Mouse (Mus musculus) CH12.LX (cell line): ENCODE measurements around the gene Vmac.

Source experiments
- CTCF ChIP-seq, 2 experiments: IDR thresholded peaks in 1 of 2; conservative IDR thresholded peaks in 1 of 2; 2 replicates each; pipeline ENCODE4 v1.5.1; 2011 to 2012; ENCODE audit warnings: low read depth in 2 of 2, low read length in 2 of 2, improper control_type of control experiment in 1 of 2, inconsistent platforms in 1 of 2, mild to moderate bottlenecking in 1 of 2, moderate library complexity in 1 of 2
- ELF1 ChIP-seq: IDR thresholded peaks from 2 replicates; pipeline ENCODE4 v1.6.1; 2014; ENCODE audit warnings: low read depth, mild to moderate bottlenecking, inconsistent platforms, low read length, improper control_type of control experiment
- EP300 ChIP-seq: IDR thresholded peaks from 2 replicates; pipeline ENCODE4 v1.6.1; 2011; ENCODE audit warnings: low read length, improper control_type of control experiment
- MAFK ChIP-seq: IDR thresholded peaks from 2 replicates; pipeline ENCODE4 v1.6.1; 2011; ENCODE audit warnings: low read length, improper control_type of control experiment; ENCODE audit not compliant: insufficient replicate concordance
- MEF2A ChIP-seq: IDR thresholded peaks from 2 replicates; pipeline ENCODE4 v1.6.1; 2014; ENCODE audit warnings: low read depth, mild to moderate bottlenecking, inconsistent platforms, low read length, improper control_type of control experiment, borderline replicate concordance
- UBTF ChIP-seq: IDR thresholded peaks from 2 replicates; pipeline ENCODE4 v1.6.1; 2012; ENCODE audit warnings: low read depth, mild to moderate bottlenecking, inconsistent platforms, low read length, improper control_type of control experiment, moderate library complexity
- ZKSCAN1 ChIP-seq: IDR thresholded peaks from 2 replicates; pipeline ENCODE4 v1.6.1; 2012; ENCODE audit warnings: low read depth, inconsistent platforms, low read length, improper control_type of control experiment, borderline replicate concordance

- no peak for TF ChIP-seq MEF2A
- no peak for TF ChIP-seq MAFK
- no peak for TF ChIP-seq UBTF
- TF ChIP-seq EP300, result no peak
- TF ChIP-seq ZKSCAN1, result no peak
- no peak for TF ChIP-seq CTCF (conservative IDR thresholded peaks at IDR 0.05 in 1 of 2, IDR thresholded peaks at IDR 0.05 in 1 of 2; ENCODE audit: low read depth in 2 of 2, low read length in 2 of 2)
- no peak for TF ChIP-seq ELF1
These were observed 39.7 kb upstream of the Vmac start, which contains the start of gene Nrtn for GRCm38 (mm10) chr17:56757416-56758123.
